Mouse (Mus musculus) kidney, embryonic 15.5 days (tissue): ENCODE measurements around the gene Fgfr2. TPM values are rescaled to one million over a fixed set of nuclear protein-coding genes. Genes with fewer than 3 reads are reported as not detected.

ENCODE experiments used
- ATAC-seq: fragments of 200-750 bp; cut with Nextera tagmentation; replicated peaks from 2 replicates; pipeline ENCODE4 v1.8.0; 2017; ENCODE audit warnings: moderate TSS enrichment; ENCODE audit not compliant: low FRiP score
- H3K27ac ChIP-seq: fragments of 300-500 bp; sonication (generic); 2 replicates; pipeline ENCODE4 v1.5.1; 2015; ENCODE audit warnings: mild to moderate bottlenecking, inconsistent platforms
- H3K27me3 ChIP-seq: fragments of 300-500 bp; sonication (generic); 2 replicates; pipeline ENCODE4 v1.6.1; 2015; ENCODE audit warnings: inconsistent platforms
- H3K36me3 ChIP-seq: fragments of 300-500 bp; sonication (generic); 2 replicates; pipeline ENCODE4 v1.6.1; 2015; ENCODE audit warnings: inconsistent platforms
- H3K4me1 ChIP-seq: fragments of 300-500 bp; sonication (generic); 2 replicates; pipeline ENCODE4 v1.6.1; 2015; ENCODE audit warnings: inconsistent platforms
- H3K4me2 ChIP-seq: fragments of 300-500 bp; sonication (generic); 2 replicates; pipeline ENCODE4 v1.6.1; 2015; ENCODE audit warnings: moderate library complexity, mild to moderate bottlenecking, inconsistent platforms
- H3K4me3 ChIP-seq: fragments of 300-500 bp; sonication (generic); replicated peaks from 2 replicates; pipeline ENCODE4 v1.5.1; 2015; ENCODE audit warnings: mild to moderate bottlenecking, inconsistent platforms
- H3K9ac ChIP-seq: fragments of 300-500 bp; sonication (generic); 2 replicates; pipeline ENCODE4 v1.6.1; 2015; ENCODE audit warnings: mild to moderate bottlenecking, inconsistent platforms
- H3K9me3 ChIP-seq: fragments of 300-500 bp; sonication (generic); replicated peaks from 2 replicates; pipeline ENCODE4 v1.6.1; 2016; ENCODE audit warnings: inconsistent platforms
- WGBS: fragments of 180-500 bp; shearing (Covaris S2); methylation state at CpG from one replicate; pipeline ENCODE4 v1.1.7; 2015; ENCODE audit warnings: mixed read lengths; 5-methylcytosine and 5-hydroxymethylcytosine counted together
- polyA plus RNA-seq: library from polyadenylated mRNA; unstranded; fragments of >200 nt; fragmentation: Nextera tagmentation; extraction: Ambion mirVana; gene quantifications from 2 replicates; pipeline ENCODE4 v1.2.1, GENCODE M21; 2015

Gene Fgfr2
- polyA plus RNA-seq, 1 experiment from 2014 or later = 104 TPM

DNA sequence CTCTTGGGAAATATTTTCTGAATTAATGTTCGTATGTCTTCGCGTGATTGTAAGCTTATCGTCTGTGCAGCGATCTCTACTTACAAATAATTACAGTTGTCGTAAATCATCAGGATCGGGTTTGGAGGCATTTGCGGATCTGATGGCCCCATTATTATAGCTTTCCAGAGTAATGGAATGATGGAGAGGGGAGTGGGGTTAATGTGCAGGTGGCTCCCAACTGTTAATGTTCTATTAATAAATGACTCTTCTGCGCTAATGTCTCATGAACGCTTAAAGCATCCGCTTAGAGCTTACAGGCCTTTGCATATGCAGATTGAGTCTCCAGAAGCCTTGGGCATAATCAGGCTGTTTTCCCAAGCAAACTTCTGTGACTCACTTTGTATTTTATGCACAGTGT, 1144.5 kb downstream of the Fgfr2 start:
- Histone ChIP-seq H3K4me1 (peaks cover 4% of the 10 kb centered on the region; the same call in 1 of the 2 replicates), H3K9ac (no peak overlapping the region), H3K4me2 (no peak overlapping the region), H3K27ac (no peak overlapping the region), H3K36me3 (no peaks in the 10 kb centered on the region), H3K4me3 (no peak overlapping the region), H3K9me3 (no peaks in the 10 kb centered on the region), H3K27me3 (peaks cover 8% of the 10 kb centered on the region; the same call in 1 of the 2 replicates)
- ATAC-seq = no peak
- 57% methylated on average over 11 of the region's 11 CpGs for WGBS

DNA sequence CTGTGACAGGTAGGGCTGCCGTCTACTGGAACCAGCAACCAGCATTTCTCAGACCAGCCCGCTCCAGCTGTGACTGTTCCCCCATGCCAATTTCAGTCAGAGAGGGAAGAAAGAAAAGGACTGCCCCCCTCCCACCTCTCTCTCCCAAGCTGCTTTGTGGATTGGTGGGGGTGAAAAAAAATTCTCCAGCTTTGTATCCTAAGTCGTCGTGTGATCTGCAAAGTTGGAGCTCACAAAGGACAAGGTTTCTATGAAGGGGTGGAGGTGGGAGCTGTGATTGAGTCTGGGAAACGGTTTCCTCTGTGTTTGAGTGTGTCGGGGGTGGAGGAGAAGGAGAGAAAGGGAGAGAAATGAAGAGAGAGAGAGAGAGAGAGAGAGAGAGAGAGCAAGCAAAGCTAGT, 1147.3 kb downstream of the Fgfr2 start:
- peaks cover 4% of the 10 kb centered on the region; the same call in 1 of the 2 replicates for H3K4me1 ChIP-seq
- H3K27ac ChIP-seq = no peak overlapping the region
- no peak for ATAC-seq
- H3K36me3 ChIP-seq = no peaks in the 10 kb centered on the region
- H3K4me2 ChIP-seq = no peak overlapping the region
- H3K9ac ChIP-seq = no peak overlapping the region
- peaks cover 16% of the 10 kb centered on the region; the same call in 1 of the 2 replicates for H3K27me3 ChIP-seq
- no peaks in the 10 kb centered on the region for H3K9me3 ChIP-seq
- WGBS = 76% methylated on average over 6 of the region's 6 CpGs
- H3K4me3 ChIP-seq = no peak overlapping the region

DNA sequence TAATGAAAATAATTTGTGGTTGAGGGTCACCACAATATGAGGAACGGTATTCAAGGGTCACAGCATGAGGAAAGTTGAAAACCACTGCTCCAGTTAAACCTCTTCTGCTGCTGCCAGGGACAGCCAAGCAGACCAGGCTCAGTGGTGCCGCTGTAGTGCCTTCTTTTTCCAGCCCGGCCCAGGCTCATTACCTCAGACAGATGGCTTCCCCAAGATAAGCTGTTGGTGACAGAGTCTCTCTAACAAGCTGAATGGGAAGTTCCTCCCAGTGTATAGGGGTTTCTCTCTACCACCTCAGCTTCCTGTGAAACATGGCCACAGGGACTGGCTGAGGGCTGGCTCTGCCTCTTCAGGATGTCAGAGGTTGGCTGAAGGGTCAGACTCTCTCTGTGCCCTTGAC, 1152.9 kb downstream of the Fgfr2 start:
- no peak for ATAC-seq
- Histone ChIP-seq H3K9ac (no peak overlapping the region), H3K4me2 (no peak overlapping the region), H3K27ac (no peak overlapping the region), H3K4me3 (no peak overlapping the region), H3K9me3 (no peaks in the 10 kb centered on the region), H3K27me3 (peaks cover 60% of the 10 kb centered on the region), H3K4me1 (peaks cover 9% of the 10 kb centered on the region; the same call in 1 of the 2 replicates), H3K36me3 (no peaks in the 10 kb centered on the region)
- WGBS = 44% methylated on average over 3 of the region's 3 CpGs

DNA sequence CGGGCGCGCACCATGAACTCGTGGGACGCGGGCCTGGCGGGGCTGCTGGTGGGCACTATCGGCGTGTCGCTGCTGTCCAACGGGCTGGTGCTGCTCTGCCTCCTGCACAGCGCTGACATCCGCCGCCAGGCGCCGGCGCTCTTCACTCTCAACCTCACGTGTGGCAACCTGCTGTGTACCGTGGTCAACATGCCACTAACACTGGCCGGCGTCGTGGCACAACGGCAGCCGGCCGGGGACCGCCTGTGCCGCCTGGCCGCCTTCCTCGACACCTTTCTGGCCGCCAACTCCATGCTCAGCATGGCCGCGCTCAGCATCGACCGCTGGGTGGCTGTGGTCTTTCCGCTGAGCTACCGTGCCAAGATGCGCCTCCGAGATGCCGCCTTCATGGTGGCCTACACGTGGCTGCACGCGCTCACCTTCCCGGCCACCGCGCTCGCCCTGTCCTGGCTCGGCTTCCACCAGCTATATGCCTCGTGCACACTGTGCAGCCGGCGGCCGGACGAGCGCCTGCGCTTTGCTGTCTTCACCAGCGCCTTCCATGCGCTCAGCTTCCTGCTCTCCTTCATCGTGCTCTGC, 1156.1 kb downstream of the Fgfr2 start:
- no peaks in the 10 kb centered on the region for H3K36me3 ChIP-seq
- H3K9me3 ChIP-seq = no peaks in the 10 kb centered on the region
- H3K27ac ChIP-seq = no peak overlapping the region
- peak overlapping the region; percentile 46 for H3K4me2 ChIP-seq
- ATAC-seq = no peak
- peaks cover 60% of the 10 kb centered on the region for H3K27me3 ChIP-seq
- H3K4me3 ChIP-seq = peak overlapping the region; percentile 20; the same call in 1 of the 2 replicates
- peaks cover 9% of the 10 kb centered on the region; the same call in 1 of the 2 replicates for H3K4me1 ChIP-seq
- 7% methylated on average over 57 of the region's 57 CpGs for WGBS
- H3K9ac ChIP-seq = no peak overlapping the region

DNA sequence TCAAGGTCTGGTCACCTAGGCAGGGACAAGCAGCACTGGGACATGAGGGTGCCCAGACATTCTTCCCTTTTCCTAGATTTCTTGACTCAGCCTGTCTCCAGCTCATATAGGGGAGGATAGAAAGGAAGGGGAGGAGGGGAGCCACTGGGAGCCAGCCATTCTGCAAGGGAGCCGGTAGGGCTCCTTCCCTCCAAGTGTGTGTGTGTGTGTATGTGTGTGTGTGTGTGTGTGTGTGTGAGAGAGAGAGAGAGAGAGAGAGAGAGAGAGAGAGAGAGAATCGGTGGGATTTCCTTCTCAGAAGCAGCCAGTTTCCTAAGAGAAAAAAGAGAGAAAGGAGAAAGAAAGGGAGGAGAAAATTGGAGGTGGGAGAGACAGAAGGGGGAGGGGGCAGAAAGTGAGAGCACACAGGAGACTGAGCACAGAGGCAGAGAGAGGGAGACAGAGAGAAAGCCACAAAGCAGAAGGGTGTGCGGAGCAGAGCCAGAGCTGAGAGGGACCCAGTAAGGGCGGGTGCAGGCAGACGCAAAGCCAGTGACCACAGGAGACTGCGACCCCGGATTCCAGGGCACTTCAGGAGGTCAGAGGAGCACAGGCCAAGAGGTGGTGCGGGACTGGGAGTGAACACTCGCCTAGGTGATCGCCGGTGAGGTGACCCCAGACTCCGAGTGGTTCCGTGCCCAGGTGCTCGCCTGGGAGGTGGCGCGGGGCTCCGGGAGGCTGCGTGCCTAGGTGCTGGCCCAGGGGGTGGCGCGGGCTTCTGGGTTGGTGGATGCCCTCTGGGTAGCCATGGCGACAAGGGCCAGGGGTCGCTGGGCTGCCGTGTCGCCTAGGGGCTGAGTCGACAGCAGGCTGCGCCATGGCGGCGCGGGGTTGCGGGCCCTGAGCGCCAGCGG, 1156.9 kb downstream of the Fgfr2 start, which contains the start of gene Gpr26:
Gpr26 (plus strand) TSS at position 438 of the 893 bp plus-strand sequence.
- peak within 1 kb of the TSS; percentile 20; the same call in 1 of the 2 replicates for H3K4me3 ChIP-seq
- H3K36me3 ChIP-seq = no peaks in the 10 kb centered on the region

DNA sequence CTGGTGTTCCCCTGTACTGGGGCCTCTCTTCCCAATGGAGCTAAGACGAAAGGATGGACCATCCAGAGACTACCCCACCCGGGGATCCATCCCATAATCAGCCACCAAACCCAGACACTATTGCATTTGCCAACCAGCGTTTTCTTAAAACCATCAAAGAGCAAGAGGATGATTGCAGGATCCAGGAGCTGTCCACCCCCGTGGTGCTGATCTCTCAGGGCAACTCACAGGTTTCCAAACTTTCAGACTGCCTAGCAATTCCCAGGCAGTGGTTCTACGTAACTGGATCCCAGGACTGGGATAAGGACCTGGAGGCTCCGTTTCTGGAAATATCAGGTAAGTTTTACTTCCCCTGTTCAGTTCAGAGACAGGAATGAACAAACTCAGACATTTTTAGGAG, 1162.6 kb downstream of the Fgfr2 start:
- 26% methylated on average over 6 of the region's 6 CpGs for WGBS
- no peak overlapping the region for H3K27ac ChIP-seq
- ATAC-seq = no peak

More for the DNA sequence above, 1156.9 kb downstream of the Fgfr2 start, which contains the start of gene Gpr26:
- Histone ChIP-seq H3K27ac (no peak within 1 kb of the TSS), H3K4me1 (peaks cover 9% of the 10 kb centered on the region; the same call in 1 of the 2 replicates), H3K27me3 (peaks cover 57% of the 10 kb centered on the region), H3K9me3 (no peaks in the 10 kb centered on the region), H3K9ac (no peak within 1 kb of the TSS), H3K4me2 (peak within 1 kb of the TSS; percentile 46)
- ATAC-seq = 0 out of 2 replicates have a peak, but pooled peaks have one; percentile 40
- 3% methylated on average over 28 of the region's 32 CpGs for WGBS

DNA sequence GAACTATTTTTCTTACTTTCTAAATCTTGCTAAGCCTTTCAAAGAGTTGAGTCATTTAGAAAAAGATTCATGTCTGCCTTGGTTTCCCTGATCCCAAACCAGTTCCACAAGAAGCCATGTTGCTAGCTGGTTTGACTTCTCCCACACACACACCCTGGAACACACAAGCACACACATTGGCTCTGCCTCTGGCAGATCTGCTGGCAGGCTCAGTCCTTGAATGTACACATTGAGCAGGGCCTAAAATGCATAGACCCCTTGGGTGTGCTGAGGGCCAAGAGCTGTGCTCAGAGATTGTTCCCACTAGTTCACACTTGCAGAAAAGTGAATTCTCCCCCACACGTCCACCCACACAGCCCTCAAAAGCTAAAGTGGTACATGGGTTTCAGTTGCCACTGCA, 1164.4 kb downstream of the Fgfr2 start:
- Histone ChIP-seq H3K9ac (no peak overlapping the region), H3K9me3 (no peaks in the 10 kb centered on the region), H3K4me1 (no peaks in the 10 kb centered on the region), H3K36me3 (no peaks in the 10 kb centered on the region), H3K27ac (no peak overlapping the region), H3K4me2 (no peak overlapping the region), H3K4me3 (no peak overlapping the region), H3K27me3 (no peaks in the 10 kb centered on the region)
- ATAC-seq = no peak
- 52% methylated on average over 1 of the region's 1 CpGs for WGBS

More for the DNA sequence above, 1162.6 kb downstream of the Fgfr2 start:
- no peak overlapping the region for H3K4me3 ChIP-seq
- H3K4me1 ChIP-seq = no peaks in the 10 kb centered on the region
- no peak overlapping the region for H3K4me2 ChIP-seq
- H3K9me3 ChIP-seq = no peaks in the 10 kb centered on the region
- H3K27me3 ChIP-seq = peaks cover 12% of the 10 kb centered on the region
- H3K9ac ChIP-seq = no peak overlapping the region
- no peaks in the 10 kb centered on the region for H3K36me3 ChIP-seq

DNA sequence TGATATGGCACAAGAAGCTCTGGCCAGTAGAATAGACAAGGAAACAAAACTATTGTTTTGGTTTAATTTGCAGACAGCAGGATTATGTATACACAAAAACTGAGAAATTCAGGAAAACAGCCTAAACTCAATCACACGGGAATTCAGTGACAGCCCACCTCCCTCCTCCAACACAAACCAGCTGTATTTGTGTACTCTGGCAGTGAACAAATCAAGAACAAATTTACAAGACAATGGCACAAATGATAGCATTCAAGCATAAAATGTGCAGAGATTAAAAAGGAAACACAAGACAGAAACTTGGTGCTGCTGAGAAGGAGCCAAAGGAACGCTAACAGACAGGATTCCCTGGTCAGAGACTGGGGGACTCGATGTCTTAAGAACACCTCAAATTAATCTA, 1169.7 kb downstream of the Fgfr2 start:
- WGBS = 74% methylated on average over 3 of the region's 3 CpGs
- ATAC-seq = no peak
- Histone ChIP-seq H3K27me3 (peaks cover 3% of the 10 kb centered on the region; the same call in 1 of the 2 replicates), H3K9me3 (no peaks in the 10 kb centered on the region), H3K9ac (no peak overlapping the region), H3K4me2 (no peak overlapping the region), H3K36me3 (no peaks in the 10 kb centered on the region), H3K4me3 (no peak overlapping the region), H3K4me1 (no peaks in the 10 kb centered on the region), H3K27ac (no peak overlapping the region)

DNA sequence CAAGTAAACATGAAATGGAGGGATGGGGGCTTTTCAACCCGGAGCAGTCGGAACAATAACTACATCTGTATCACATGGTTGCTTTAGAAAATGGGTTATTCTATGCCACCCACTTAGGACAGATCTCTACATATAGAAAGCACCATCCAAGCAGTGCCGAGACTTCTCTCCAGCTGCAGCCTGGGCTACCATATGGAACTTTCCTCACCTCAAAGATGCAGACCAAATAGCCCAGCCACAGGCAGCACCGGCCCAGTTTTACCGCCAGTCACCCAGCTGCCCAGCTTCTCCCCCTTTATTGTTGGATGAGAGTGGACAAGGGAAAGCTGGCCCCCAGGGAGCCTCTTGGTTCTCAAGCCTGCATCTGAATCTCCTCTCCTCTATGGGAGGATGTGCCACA, 1172.0 kb downstream of the Fgfr2 start:
- no peak overlapping the region for H3K4me3 ChIP-seq
- H3K4me1 ChIP-seq = no peaks in the 10 kb centered on the region
- H3K36me3 ChIP-seq = no peaks in the 10 kb centered on the region
- H3K4me2 ChIP-seq = no peak overlapping the region
- H3K27me3 ChIP-seq = peaks cover 3% of the 10 kb centered on the region; the same call in 1 of the 2 replicates
- ATAC-seq = no peak
- H3K9me3 ChIP-seq = no peaks in the 10 kb centered on the region
- no peak overlapping the region for H3K27ac ChIP-seq
- H3K9ac ChIP-seq = no peak overlapping the region
- 64% methylated on average over 5 of the region's 5 CpGs for WGBS

DNA sequence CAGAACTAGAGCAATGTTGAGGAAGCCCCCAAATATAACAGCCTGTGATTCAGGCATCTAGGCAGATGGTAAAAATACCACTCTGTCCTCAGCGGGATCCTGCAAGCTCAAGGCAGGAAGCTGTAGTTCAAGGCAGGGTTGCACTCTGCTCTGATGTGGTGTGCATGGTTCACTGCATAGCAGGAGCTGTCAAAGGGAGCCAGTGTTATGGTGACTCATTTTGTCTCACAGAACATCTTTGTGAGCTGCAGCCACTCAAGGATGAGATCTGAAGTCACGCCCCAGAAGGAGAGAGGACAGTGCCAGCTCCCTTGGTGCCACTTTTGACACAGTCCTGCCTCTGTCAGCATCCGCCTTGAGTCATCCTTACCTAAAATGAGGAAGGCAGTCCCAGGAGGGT, 1185.5 kb downstream of the Fgfr2 start:
- Histone ChIP-seq H3K9me3 (no peaks in the 10 kb centered on the region), H3K27me3 (no peaks in the 10 kb centered on the region), H3K9ac (no peak overlapping the region), H3K36me3 (no peaks in the 10 kb centered on the region), H3K4me2 (no peak overlapping the region), H3K4me3 (no peak overlapping the region), H3K27ac (no peak overlapping the region), H3K4me1 (no peaks in the 10 kb centered on the region)
- 74% methylated on average over 3 of the region's 3 CpGs for WGBS
- ATAC-seq = no peak

DNA sequence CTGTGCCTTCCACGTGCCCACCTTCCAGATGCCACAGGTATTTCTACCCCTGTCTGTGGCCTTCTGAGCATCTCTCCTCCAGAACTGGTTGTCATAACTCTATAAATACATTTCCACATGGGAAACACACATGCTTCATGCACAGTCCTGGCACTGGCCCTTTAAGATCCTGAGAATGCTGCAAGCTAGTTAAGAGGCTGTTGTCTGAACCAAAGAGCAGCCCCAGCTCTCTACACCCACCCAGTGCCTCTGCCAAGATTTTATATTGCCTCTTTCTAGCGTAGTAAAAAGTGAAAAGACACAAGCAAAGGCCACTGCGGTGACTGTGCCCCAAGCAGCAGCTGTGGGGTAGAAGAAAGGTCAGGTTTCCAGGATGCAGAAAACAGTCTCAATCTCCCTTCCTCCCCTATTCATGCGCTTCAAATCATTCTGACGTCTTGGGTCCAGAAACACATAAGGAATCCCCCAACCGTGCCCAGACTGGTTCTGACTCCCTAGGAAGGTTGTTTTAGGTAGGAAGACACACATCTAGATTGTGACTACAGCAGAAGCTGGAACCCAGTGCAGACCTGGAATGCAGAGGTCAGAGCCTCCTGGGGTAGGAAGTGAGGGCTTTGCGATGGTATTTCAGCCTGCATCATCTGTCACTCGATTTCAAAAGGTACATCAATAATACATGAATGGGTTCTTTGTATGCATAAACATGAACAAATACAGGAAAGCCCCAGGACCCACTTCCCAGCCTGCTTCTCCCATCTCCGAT, 1195.7 kb downstream of the Fgfr2 start:
- H3K27ac ChIP-seq = no peak overlapping the region
- H3K27me3 ChIP-seq = no peaks in the 10 kb centered on the region
- ATAC-seq = 0 out of 2 replicates have a peak, but pooled peaks have one; percentile 33

More for the DNA sequence above, 1195.7 kb downstream of the Fgfr2 start:
- Histone ChIP-seq H3K36me3 (no peaks in the 10 kb centered on the region), H3K4me1 (peaks cover 8% of the 10 kb centered on the region; the same call in 1 of the 2 replicates), H3K9me3 (no peaks in the 10 kb centered on the region), H3K9ac (no peak overlapping the region), H3K4me2 (no peak overlapping the region), H3K4me3 (no peak overlapping the region)
- 27% methylated on average over 9 of the region's 9 CpGs for WGBS
